Mouse (Mus musculus) gonadal fat pad, adult 2 months (tissue): Measurements from ENCODE around the gene Atxn7l3. TPM values are rescaled to one million over a fixed set of nuclear protein-coding genes. Genes with fewer than 3 reads are reported as not detected.

Experiments used
- DNase-seq: peaks from one replicate; pipeline ENCODE4 v3.0.0-alpha.2; 2012; ENCODE audit warnings: low read depth
- polyA plus RNA-seq: library from polyadenylated mRNA; depleted of rRNA; stranded (reverse); fragments of >200 nt; gene quantifications from 2 replicates; pipeline ENCODE4 v1.2.3, GENCODE M21; 2012

Atxn7l3 gene
- polyA plus RNA-seq, 1 experiment, result 33.9 TPM

DNA sequence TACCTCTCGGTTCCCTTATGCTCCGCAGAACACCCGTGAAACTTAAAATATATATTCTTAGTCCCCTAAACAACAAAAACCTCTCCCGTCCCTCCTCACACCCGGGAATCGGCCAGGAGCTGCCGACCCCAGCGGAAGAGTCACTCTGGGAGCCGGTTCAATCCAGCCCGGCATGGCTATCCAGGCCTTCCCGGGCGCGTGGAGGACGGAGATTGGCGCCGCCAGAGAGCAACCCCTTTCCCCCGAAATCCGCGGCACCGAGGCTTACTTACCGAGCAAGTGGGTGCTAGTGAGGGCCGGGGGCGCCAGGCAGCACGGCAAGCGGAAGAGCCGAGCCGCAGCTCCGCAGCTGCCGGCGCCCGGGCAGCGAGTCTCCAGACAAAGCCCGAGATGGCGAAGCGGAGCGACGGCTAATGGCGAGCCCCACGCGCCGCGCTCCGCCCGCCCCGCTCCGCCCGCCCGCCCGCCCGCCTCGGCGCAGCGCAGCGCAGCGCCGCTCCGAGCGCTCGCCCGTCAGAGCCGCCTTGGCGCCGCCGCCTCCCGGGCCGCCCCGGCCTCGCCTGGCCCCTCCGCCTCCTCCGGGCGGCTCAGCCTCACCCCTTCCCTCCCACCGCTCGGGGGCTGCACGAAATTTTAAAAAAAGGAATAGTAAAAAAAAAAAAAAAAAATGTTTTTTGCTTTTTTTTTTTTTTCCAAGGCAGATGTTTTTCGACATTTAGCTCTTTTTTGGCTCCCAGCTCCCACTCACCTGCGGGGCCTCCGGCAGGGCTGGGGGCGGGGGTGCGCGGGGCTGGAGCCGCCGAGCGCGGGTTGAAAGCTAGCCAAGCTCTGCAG is 22.4 kb upstream of the Atxn7l3 start:
- no peak for DNase-seq

DNA sequence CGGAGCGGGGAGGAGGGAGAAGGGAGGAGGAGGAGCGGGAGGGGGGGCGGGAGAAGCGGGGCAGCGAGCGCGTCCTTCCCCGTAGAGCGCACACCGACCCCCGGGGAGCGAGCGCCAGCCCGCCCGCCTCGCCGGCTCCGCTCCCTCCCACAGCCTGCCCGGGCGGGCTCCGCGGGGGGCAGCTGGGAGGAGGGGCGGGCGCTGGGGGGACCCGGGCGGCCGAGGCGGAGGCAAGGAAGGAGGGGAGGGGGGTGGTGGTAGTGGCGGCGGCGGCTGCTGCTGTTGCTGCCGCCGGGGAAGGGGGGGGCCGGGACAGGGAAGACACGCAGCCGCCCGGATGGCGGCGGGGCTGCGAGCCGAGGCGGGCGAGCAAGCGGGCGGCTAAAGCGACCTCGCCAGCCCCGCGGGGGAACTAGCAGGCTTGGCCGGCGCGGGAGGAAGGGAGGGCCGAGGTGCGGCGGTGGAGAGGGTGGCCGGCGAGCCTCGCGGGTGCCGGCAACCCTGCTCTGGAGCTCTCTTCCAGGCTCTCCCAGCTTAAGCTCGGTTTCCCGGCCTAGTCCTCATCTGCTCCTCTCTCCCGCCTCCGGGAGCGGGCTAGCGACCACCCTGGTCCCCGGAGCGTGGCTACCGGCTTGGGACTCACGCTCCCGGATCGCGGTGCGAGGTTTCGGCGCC is 21.6 kb upstream of the Atxn7l3 start:
- DNase-seq, result no peak

DNA sequence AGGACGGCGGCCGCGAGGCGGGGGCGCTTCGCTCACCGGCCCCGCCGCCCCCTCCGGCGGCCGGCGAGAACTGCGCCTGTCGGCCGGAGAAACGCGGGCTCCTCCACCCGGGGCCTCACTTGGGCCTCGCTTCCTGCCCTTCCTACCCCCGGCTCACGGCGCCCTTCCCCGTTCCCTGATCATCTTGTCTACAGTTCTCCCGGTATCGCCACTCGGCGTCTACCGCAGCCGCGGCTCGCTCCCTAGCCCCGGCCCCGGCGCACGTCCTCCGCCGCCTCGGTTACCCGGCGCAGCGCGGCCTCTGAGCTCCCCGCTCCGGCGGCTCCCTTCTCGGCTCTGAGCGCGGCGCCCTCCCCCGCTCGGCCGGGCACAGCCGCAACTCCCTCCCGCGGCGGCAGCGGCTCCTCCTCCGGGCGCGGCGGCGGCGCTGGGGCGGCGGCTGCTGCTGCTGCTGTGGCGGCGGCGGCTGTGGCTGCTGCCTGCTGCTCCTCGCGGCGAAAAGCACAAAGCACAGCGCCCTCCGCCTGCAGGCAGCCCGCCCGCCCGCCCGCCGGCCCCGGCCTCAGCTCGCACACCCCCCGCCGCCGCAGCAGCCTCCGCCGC is 21.0 kb upstream of the Atxn7l3 start:
- no peak for DNase-seq

DNA sequence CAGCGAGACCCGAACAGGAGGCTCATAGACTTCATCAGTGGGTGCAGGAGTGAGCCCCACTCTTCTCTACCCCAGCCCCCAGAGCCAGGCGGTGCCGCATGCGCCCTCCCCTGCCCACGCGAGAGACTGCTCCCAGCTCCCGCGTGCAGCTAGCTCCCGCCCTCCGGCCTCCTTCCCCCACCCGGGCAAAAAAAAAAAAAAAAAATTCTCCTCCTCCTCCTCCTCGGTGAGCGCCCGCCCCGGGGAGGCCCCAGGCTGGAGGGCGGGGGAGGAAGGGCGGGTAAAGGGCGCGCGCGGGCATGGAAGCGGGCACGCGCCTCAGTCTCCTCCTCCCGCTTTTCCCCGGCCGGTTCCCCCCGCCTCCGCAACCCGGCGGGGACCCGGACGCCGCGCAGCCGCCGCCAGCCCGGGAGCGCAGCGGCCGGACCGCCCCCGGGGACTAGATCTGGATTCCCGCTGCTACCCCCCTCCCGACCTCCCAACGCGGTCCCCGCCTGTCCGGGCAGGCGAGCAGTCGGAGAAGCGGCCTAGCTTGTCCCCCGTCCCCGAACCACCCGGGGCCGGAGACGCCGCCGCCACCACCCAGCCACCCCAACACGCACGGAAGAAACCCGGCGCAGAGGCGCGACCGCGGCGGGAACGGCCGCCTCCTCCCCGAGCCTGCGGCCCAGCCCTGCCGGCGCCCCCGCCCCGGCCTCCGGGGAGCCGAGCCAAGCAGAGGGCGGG is 20.3 kb upstream of the Atxn7l3 start:
- no peak for DNase-seq

DNA sequence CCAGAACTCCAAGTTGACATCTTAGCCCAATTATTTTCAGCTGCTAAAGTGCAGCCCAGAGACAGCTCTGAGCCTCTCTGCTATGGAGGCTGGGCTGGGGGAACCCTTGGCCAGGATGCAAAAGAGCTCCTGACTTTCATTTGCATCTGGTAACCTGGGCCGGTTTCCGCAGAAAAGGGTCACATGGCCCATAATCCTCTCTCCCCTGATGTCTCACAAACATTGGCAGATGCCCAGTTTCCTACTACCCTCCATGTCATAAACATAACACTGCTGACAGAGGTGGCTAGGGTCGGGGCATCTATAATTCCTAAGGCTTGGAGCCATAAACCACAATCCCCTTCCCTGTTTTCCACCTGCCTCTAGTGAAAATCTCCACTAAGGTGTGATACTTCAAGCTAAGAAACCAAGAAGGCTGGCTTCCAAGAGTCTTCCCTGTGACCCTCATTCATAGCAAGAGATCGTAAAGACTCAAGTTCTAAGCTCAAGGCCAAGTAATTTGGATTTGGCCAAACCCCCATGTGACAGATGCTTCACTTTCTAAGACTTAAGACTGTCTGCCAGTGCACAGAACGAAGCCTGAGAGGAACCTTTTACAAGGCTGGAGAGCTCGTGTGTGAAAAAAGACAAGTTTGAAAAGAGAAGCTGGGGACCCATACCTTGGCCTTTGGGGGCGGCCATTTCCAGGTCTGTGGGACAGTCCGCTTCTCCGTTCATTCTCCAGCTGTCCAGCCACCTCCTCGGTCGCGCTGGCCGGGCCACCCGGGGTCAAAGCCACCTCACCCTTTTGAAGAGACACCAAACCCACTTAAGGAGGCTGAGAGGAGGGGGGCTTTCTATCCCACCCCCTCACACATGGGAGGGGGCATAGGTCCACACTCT is 19.5 kb upstream of the Atxn7l3 start:
- no peak for DNase-seq

DNA sequence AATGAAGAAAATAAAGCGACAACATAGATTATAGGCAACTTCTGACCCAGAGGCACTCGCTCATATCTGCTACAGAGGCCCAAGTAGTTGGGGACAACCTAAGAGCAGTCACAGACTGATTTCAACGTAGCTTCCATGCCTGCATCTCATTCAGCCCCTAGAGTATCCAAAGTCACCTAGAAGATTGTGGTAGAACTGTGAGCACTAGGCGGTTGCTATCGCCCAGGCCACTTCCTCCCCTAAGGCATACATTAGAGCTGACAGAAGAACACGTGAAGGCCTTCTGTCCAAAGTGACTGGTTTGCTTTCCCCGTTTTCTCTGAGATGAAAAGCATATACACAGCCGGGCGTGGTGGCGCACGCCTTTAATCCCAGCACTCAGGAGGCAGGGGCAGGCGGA is 17.9 kb upstream of the Atxn7l3 start:
- no peak for DNase-seq

DNA sequence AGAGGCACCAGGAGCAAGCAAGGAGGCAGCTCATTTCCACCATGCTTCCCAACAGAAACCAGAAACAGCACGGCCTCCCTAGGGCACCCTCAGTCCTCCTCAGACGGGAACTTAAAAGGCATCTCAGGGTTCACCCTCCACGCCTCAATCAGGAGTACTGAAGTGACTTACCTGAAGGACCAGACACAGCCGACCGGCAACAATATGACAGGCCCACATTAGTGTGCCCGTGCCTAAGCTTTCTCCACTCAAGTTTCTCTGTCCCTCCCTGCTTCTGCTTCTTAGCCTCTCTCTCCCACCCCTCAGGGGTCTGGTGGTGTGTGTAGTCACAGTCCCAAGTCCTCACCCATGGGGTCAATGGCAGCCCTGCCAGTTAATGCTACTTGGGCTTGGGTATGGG is 16.2 kb upstream of the Atxn7l3 start:
- no peak for DNase-seq

DNA sequence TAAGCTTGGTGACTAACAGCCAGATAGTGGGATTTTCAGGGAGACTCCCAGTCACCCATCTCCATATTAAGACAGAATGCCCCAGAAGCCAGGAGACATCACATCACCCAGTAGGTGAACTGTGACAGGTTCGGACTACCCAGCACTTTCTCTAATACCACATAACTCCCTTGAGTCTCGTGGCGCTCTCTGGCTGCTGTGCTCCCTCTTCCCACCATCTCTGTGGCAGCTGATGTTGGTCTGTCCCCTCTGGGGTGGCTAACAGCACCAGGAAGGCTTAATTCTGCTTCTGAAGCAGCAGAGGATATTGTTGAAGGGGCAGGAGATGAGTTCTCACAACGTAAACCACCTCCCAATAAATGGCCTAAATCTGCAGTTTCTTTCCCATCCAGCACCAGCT is 15.5 kb upstream of the Atxn7l3 start:
- DNase-seq, result no peak

DNA sequence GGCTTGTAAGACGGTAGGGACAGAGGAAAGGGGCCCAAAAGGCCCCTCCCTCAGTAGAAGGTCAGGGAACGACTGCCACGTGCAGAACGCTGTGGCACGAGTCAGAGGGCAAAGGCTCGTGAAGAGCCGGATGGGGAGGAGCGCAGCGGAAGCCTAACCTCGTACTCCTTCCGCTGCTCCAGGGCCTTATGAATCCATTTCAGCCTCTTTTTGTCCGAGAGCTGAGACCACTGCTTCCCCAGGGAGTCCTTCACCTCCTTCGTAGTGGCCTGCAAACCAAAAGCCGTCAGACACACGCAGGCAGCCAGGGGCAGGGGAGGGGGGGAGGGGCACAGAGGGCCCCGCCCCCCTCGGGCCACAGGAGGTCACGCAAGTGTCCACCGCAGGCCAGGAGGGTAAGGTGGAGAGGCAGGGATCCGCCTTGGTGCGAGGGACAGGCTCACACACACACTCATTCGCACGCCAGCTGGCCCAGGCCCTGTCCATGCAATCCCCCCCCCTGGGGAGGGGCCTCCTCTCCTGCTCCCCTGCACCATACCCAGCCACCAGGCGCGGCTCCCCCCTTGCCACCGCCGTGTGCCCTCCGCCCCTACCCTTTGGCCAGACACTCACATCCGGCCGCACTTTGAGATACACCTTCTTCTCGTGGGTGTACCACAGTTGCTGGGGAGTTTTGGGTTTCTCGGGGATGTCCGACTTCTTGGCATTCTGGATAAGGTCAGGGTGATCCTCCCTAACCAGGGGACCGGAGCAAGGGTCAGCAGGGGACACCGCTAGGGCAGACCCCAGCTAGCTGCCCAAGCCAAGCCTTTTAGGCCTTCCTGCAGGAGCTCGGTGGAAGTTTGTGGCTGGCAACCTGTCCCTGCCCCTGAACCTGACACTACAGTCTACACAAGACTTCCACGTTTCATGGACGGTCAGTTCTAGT is 14.6 kb upstream of the Atxn7l3 start:
- DNase-seq, result no peak

DNA sequence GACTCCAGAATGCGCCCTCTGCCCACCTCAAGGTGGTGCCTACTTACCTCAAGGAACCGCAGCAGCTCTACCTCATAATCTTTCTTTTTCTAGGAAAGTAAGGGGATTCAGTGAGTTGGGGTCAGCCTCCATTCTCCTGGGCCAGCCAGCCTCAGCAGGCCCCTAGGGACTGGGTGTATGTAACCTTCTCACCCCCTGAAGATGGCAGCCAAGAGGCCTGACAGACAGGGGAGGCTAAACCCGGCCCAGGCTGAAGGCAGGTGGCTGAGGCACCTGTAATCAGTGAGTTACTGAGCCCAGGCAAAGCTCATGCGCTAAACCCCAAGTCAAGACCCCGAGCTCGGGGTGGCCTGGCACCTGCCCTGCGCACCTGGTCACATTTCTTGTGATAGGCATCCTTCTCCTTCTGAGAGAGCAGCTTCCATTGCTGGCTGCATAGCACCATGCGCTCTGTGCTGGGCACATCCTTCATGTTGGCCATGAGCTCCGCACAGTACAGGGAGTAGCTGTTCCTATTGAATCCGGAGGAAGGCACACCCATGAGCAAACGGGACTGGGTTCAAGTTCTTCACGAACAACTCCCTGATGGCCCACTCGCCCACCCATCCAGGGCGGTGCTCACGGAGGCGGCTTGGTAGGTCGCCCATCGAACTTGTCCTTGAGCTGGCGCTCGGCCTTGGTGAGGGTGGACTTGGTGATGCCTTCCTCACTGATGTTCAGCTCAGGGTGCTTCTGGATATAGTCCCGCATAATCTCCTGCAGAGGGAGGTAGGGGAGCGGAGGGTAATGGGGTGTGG is 13.6 kb upstream of the Atxn7l3 start:
- DNase-seq, result no peak

DNA sequence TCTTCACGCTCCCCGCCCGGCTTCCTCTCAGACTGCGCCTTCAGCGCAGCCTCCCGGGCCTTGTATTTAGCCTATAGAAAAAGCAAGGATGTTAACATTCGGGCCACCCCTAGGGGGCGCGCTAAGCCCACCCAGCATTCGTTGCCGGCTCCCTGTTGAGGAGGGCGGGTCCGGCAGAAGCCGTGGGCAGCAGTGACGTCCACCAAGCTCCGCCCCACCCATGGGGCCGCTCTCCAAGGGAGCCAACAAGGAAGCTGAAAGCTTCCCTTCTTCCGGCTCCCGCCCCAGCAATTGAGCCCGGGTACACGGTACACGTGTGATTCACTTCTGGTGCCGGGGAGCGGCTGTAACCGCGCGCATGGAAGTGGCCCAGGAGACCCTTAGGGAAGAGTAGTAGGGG is 12.5 kb upstream of the Atxn7l3 start:
- DNase-seq, result no peak

DNA sequence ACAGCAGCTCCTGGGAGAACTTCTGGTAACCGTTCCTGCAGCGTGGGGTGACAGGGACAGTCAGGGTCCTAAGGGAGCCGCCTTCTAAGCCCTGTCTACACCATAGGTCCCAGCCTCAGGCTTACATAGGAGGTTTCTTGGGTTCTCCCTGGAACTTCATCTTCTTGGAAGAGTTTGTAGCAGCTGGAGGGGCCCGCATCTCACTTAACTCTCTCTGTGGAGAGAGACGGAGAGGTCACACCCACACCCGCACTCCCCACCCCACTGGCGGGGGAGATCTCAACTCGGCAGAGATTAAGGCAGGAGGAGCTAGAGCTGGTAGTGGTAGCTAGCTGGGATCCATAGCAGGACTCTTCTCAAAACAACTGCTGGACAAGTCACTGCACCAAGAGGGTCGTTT is 11.7 kb upstream of the Atxn7l3 start:
- DNase-seq, result no peak

DNA sequence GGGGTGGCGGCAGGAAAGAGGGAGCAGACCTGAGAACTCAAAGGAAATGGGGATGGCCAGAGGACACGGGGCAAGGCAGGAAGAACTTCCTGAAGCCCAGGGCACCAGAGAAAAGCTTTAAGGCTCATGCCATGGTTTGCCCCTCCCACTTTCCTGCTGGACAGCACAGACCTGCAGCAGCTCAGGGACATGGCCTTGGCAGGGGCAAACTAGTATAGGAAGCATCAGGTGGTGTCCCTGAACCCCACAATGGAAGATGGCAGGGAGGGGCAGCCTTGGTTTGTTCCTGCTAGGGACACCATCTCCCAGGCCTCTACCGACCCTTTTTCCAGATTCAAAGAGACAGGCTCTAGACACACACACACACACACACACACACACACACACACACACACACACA is 8.9 kb upstream of the Atxn7l3 start:
- no peak for DNase-seq

DNA sequence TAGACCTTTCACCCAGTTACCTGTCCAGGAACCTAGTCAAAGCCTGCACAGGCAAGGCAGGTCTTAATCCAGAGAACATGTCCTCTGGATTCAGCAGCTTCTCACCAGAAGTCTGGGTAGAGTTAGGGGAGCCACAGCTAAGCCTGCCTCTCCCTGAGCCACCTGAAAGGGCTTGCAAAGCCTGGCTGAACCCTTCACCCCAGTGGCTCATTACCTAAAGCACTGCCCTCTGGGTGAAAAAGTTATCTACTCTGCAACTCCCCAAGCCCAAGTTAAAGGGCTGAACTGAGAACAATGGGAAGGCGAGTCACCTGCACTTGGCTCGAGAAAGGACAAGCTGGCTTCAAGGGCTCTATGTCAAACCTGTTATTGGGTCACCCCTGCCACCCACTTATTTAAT is 7.7 kb upstream of the Atxn7l3 start:
- DNase-seq, result no peak

DNA sequence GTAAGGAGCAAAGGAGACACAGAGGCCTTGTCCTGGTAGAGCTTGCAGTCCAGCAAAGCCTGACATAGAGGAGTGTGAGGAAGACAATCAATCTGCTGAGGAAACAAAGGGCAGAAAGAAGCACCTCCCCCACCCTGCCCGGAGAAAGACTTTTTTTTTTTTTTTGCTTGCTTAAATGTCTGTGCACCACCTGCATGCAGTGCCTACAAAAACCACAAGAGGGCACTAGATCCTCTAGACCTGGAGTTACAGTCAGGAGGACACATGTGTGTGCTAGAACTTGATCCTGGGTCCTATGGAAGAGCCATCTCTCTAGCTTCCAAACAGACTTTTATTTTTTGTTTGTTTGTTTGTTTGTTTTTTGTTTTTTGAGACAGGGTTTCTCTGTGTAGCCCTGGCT is 3.4 kb upstream of the Atxn7l3 start:
- no peak for DNase-seq

DNA sequence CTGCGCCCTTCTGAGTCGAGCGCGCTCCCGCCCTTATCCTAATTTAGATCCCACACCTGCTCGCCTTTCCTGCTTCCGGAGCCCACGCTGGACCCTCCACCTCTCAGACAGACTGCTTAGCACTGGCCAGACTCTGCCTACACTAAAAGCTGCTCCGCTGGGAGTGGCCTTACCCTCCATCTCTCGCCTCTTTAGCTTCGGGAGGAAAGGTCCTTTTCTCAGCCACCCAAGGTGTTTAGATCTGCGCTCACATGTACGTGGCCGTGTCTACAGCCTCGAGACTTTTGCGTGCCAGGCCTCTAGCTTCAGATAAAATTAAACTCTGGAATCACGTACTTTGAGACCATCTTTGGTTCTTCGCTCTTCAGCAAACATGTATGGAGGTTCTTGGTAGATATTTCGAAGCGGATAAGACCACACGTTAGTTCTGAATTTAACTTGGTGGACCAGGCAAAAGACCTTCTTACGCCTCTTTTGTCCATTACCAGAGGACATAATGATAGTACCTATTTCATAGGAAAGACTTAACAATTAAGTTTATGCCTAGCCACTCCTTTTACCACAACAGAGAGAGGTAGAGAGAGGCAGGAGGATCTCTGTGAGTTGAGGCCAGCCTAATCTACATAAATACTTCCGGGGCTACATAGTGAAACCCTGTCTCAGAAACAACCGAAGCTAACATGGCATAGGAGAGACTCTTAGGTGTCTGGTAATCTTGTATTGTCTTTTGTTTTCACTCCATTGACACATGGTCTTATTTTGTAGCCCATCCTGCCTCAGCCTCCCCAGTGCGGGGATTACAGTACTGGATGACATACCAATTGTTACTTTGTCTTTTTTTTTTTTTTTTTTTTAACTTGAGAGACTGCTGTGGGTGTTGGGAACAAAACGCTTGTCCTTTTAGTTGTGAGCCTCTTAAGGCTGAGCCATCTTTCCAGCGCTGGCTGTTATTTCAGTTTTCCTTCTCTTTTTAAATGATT is 1.4 kb upstream of the Atxn7l3 start:
- no peak for DNase-seq

DNA sequence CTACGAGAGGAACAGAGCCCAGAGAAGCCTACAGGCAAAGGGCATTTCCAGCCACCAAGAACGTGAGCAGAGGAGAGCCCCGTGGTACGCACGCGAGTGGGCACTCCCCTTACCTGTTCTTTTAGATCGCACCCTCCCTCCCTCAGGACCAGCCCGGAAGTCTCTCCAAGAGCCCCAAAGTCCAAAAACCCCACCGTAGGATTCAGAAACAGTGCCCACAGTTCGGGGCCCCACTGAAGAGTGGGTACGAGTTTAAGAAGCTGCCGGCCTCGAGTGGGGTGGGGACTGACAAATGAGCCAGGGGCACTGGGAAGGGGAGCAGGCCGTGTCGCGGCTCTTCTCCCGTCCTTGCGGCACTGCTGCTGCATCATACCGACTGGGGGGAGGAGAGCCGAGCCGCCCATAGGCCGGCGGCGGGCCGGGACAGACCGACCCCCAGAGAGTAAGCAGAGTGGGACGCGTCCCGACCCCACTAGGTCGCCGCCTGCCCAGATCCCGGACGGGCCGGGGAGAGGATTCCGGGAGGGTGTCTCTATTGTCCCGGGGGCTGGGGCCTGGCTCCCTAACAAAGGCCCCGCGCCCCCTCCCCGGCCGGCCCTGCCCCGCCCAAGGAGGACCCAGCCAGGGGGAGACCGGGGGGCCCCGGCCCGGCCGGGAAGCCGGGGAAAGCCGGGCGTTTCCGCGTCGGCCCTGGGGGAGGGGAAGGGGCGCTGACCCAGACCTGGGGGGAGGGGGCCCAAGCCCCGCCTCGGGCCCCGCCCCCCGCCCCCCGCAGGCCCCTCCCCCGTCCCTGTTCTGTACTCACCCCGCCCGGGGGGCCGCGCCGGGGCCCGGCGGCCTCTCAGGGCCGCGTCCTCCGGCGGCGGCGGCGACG is 596 bp downstream of the Atxn7l3 start:
- no peak for DNase-seq
